Mouse (Mus musculus) cerebellum, adult 2 months (tissue): ENCODE measurements around the gene Sdk1.

ENCODE experiments used
- CTCF ChIP-seq: fragments of 200-500 bp; IDR thresholded peaks from 2 replicates; pipeline ENCODE4 v1.5.1; 2011; ENCODE audit warnings: low read depth, mild to moderate bottlenecking, control low read depth, low read length, moderate library complexity, borderline replicate concordance; ENCODE audit not compliant: insufficient read depth
- POLR2A ChIP-seq: fragments of 200-500 bp; IDR thresholded peaks from 2 replicates; pipeline ENCODE4 v1.6.1; 2011; ENCODE audit warnings: low read length, control low read depth, borderline replicate concordance; ENCODE audit not compliant: insufficient read depth

GRCm38 (mm10) chr5:141646621-141647020 lies 405.3 kb downstream of the Sdk1 start:
- TF ChIP-seq POLR2A: no peak
- no peak for TF ChIP-seq CTCF
